Mouse (Mus musculus): Measurements from ENCODE around the gene Krt78. TPM values are rescaled to one million over a fixed set of nuclear protein-coding genes. Genes with fewer than 3 reads are reported as not detected.
"Not testable (repeated sequence)": the region's sequence is repeated elsewhere in the genome, so short reads cannot be mapped to it uniquely, and the experiment has no call there.

Gene Krt78
- not detected for polyA plus RNA-seq (2017; shearing (Covaris generic))

DNA sequence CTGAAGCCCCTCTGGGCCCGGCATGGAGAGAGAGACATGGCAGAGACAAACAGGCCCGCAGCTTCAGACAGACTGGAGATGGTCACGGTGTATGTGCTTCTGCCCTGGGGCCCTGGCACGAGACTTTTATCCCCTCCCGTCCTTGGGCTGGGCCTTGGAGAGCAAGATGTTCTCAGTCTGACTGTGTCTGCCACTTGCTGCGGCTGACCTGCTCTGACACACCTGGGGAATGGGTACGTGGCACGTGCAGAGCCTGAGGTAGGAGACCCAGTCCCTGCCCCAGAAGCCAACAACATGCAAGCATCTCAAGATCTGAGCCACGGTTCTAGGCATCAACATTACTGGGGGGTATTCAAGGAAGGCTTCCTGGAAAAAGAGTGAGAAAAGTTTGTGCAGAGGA is at the start of gene Krt78:
TSS of gene Krt78 (minus strand) at position 101 of the 400 bp plus-strand sequence.
- no peak for ATAC-seq

DNA sequence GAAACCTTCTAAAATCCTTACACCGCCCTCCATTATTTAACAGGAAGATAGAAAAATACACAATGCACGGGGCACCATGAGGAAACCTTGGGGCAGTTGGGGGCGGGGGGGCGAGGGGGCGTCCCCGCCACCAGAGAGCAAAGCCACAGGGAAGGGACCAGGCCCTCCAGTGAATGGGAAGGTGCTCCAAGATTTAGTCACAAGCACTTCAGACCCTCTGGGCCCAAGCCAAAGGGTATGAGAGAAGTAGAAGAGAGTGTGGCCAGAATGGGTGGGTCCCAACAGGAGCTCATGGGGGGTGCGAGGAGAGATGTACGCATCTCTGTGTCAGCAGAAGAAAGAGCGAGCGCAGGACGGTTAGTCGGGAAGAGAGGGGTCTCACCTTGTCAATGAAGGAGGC is 49.4 kb upstream of the Krt78 start:
- ATAC-seq, result no peak

DNA sequence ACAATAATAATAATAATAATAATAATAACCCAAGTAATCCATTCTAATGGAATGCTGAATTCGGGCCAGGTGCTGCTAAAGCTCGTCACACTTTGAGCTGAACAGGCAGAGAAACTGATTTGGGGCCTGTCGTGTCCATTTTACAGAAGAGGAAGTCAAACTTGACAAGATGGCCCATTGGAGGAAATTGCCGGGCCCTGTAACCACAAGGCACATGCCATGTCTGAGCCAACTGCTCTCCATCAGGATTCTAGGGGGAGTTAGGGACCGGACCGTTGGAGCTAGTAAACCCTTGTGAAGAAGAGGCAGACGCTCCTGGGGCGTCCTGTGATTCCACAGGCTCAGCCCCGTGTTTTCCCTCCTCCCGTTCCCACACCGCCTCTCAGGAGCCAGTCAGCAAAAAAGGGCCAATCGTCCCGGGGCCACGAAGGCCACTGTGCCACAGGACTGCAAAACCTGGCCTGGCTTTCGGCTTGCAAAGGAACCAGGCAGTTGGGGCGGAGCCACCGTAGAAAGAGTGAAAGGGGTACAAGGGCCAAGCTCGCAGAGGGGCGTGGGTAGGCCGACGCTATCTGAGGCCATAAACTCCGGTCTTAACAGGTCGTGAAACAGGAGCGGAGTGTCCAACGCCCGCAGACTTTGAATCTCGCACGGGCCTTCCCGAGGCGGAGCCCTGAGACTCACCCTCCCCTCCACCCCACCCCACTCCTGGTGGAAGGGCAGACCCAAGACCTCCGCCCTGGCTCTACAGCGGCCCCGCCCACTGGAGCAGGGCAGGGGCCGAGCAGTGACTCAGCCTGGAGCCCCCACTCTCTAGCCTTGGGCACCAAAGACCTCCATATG is 48.8 kb upstream of the Krt78 start:
- no peak for ATAC-seq

DNA sequence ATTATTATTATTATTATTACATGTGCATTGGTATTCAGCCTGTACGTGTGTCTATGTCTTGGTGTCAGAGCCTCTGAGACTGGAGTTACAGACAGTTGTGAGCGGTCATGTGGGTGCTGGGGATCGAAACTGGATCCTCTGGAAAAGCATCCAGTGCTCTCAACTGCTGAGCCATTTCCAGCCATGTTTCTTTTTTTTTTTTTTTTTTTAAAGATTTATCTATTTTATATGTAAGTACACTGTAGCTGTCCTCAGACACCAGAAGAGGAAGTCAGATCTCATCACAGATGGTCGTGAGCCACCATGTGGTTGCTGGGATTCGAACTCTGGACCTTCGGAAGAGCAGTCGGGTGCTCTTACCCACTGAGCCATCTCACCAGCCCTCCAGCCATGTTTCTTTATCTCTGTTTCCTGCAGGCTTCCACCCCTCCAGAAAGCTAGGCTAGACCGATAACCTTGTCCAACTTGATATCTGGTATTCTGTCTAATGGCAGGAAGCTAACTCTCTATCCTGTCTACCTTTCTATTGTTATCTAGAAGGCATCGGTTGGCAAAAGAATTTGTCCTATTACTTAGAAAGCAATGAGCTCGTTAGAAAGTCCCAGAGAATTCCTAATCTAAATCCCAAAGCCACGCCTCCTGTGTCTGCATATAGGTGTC is 45.7 kb upstream of the Krt78 start:
- ATAC-seq, result no peak

DNA sequence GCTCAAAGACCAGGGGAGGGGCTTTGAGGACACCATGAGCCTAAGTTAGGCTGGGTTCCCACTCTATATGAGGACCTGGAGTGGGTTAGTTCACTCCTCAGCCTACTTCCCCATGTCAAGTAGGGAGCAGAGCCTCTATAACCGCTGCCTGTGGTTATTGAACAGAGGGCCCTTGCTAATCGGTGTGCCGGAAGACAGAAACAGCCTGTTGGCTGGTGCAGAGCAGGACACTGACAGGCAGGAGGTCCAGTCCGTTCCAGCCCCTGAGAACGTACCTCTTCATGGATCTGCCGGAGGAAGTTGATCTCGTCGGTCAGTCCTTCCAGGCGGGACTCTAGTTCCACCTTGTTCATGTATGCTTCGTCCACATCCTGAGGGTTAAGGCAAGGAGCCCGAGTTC is 45.1 kb upstream of the Krt78 start:
- ATAC-seq, result no peak

DNA sequence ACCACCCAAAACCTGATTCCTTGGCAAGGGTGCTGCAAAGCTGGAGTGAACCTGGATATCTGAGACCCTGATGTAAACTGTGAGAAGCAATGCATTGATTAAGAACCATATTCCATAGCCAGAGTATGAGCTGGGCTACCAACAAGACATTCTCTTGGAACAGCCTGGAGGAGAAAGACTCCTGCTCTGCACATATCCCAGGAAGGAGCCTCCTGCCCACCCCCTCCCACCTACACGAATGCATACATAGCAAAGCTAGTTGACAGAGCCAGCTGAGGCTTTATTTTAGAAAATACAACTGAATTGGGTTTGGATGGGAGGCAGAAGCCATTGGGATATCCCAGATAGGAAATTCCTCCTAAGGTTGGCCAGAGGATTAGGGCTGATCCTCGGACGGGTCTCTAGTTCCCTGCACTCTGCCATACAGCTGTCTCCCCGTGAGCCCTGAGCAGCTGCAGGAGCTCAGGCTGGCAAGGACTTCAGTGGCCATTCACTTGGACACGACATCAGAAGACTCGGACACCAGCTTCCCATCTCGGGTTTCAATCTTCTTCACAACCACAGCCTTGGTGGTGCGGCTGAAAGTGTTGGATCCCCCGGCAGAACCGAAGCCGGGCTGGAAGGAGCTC is 42.5 kb upstream of the Krt78 start:
- not testable (repeated sequence) for ATAC-seq

DNA sequence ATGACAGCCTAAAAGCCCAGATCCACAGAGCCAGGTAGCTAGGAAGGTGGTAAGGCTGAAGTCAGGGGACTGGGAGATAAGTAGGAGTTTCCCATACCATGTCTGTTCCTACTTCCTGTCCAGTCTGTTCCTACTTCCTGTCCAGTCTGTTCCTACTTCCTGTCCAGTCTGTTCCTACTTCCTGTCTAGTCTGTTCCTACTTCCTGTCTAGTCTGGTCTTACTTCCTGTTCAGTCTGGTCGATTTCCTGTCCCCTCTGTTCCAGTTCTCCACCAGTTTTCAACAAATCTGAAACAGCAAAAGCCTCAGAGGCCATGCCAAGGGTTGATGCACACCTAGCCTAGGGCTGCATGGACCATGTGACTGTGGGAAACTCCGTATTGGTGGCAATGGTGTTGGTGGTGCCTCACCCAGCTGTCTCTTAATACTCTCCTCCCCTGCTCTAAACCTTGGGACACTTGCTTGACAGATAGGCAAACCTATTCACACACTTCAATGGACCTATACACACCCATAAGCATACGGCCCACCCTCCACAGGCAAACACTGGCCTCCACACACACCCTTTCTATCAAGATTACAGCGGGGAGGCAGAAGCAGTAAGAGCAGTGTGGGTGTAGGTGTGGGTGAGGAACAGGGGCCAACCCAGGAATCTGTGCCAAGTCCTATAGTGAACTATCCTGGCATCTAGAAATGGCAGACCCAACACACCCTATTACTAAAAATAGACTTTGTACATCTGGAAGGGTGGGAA is 41.6 kb upstream of the Krt78 start:
- ATAC-seq, result no peak

DNA sequence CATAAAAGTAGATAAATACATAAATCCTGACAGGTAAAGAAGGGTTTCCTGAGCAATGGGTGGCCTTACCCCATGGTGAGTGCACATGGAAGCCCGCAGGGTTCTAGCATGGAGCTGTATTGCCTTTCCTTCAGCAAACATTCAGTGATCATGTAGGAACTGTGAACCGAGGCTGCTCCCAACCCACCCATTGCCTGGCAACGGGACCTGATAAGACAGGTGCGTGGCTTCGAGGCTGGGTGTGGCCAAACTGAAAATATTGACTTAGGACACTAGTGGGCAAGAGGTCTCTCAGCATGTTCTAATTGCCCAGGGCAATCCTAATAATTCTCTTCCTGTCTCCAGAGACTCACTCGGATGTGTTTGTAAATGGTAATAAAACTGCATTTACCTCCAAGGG is 40.3 kb upstream of the Krt78 start:
- no peak for ATAC-seq

DNA sequence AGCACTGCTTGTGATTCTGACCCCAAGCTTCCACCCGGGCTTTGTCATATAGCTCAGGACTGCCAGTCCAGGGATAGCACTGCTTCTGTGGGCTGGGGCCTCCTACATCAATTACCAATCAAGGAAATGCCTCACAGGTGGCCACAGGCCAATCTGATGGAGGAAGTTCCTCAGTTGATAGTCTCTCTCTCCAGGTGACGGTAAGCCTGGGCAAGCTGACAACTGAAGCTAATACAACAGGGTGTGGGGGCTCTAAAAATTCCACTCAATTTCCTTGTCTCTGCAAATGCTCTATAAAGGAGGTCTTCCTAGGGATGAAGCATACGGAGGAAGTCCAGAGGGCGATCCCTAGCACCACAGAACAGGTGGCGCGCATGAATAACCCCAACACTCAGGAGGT is 36.9 kb upstream of the Krt78 start:
- no peak for ATAC-seq

DNA sequence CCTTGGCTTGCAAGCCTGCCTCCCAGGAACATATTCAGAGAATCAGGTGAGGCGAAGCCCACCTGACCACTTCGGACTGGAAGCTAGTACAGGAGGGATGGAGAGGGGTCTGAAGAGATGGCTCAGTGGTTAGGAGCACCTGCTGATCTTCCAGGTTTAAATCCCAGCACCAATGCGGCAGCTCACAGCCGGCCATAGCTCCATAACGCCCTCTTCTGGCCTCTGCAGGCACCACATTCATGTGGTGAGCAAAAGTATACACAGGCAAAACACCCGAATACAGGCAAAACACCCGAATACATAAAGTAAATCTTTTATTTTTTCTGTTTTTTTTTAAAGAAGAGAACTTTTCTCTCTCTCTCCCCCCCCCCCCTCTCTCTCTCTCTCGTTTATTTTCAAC is 34.6 kb upstream of the Krt78 start:
- ATAC-seq, result no peak

DNA sequence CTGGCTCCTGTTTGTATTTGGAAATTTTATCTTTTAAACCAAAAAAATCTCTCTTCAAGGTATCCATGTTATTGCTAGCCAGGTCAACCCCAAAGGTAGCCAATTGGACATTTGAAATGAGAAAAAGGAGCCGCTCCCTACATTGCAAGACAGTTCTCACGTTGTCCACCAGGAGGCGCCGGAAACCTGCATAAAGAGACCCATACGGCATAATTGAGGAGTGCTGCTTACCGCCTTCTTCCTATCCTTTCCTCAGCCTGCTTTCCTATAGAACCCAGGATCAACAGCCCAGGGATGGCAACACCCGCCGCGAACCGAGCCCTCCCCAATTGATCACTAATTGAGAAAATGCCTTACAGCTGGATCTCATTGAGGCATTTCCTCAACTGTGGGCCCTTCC is 34.0 kb upstream of the Krt78 start:
- ATAC-seq, result peak; percentile 50

DNA sequence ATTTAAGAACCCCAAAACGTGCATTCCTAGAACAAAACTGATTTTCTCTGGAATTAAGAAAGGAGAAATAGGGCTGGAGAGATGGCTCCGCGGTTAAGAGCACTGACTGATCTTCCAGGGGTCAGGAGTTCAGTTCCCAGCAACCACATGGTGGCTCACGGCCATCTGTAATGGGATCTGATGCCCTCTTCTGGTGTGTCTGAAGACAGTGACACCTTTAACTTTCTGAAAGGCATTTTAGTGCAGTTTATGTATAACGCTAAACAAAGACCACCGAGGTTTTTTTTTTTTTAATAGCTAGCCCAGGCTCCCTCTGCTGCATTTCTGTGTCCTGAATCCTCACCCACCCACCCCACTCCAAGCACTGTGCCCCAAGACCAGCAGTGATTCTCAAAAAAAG is 30.7 kb upstream of the Krt78 start:
- ATAC-seq, result no peak

DNA sequence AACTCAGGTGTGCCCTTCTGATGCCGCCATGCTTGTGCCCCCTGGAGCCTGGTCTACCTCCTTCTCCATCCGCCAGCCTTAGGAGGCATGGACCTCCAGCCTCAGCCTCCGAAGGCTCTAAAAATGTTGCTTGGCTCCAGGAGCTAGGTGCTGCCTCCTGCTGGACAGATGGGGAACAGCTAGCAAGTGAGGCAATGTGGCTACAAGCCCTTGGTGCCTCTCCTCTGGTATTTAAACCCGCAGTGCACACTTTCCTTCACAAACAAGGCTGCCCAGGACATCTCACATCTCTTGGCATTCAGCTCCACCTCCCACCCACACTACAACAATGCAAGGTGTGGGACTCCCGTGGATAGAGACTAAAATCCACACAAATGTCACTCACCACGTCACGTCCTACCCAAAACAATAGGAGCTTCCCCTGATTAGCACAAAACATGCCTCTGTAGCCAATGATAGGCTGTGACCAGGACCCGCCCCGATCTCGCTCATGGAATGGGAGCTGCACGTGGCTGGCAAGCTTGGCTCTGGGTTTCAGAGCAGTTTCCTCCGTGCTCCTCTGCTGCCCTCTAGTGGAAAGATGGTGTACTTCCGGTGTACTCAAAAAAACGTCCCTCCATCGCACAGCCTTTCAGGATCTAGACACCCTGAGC is 30.0 kb upstream of the Krt78 start:
- ATAC-seq, result peak; percentile 74

DNA sequence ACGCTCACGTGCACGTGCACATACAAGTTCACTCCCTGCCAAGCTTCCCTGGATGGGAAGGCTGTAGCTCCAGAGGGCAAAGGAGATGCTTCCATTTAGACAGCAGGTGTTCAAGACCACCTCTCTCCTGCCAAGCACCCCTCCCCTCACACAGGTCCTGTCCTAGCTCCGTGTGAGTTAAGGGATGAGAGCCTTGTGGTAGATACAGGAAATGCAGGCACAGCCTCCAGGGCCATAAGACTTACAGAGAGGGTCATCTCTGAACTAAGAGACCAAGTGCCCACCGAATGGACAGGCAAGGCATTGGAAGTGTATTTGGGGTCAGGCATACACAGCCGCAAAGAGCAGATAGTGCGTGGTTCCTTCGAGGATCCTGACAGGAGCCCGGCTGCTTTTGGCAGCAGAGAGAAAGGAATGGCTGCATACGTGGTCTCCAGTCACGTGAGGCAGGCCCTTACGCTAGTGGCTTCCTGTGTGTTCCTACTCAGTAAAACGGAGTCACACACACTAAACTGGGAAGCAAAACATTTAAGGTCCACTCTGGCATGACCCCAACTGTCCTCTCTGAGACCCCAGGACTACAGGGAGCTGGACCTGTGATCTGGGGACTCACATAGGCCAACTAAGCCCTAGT is 29.3 kb upstream of the Krt78 start:
- ATAC-seq, result no peak

DNA sequence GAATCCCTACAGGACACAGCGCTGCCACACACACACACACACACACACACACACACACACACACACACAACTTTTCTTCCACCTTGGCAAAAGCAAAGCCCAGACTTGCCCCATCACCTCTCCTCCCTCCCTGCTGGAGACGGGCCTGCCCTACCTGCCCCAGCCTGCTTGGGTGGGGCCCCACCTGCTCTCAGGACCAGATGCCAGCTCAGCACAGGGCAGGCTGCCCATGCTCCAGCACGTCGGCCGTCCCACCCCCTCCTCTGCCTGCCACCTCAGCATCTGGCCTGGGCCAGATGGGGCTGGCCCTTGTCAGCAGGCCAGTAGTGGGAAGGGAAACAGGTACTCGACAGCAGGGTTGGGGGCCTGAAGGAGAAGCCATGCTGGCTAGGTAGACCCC is 26.8 kb upstream of the Krt78 start:
- no peak for ATAC-seq

DNA sequence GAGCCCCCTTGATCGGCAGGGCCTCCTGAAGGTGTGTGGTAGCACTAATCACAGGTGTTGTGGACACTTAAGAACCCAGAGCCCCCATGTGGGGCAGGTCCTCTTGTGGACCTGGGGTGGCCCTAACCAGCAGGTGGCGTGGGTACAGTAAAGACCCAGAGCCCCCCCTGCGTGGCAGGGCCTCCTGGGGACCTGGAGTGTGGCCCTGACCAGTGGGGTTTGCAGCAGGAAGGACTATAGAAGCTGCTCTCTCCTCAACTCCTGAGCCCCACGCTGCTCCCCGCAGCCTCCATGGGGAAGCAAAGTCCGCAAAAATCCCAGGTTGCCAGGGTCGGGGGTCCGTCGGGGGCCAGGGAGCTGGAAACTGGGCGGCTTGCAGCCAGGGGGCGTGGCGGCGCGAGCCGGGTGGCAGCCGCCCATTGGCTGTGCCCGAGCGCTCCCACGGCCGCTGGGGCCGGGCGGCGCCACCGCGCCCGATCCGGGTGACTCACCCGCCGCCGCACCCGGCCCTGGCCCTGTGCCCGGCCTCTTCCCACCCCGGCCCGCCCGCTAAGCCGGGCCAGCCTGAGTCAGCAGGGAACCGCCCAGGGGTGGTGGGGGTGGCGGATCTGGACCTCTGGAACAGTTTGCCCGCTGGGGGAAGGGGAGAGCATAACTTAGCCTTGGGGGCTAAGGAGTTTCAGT is 23.1 kb upstream of the Krt78 start:
- peak; percentile 67 for ATAC-seq

DNA sequence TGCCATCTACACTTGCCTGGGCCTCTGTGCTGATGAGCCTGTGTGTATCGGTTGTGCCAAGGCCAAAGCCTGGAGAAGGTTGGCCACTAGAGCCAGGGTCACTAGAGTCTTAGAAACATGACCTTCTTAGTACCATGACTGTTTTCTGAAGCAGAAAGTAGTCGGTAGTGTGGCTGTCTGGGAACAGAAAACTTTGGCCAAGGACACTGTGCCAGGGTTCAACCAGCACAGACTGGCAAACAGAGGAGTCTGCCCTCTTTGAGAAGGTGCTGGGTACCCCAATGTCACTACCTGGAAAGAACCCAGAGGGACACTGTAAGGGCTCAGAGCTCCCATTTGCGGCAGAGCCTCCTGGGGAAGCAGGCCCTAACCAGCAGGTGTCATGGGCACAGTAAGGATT is 22.6 kb upstream of the Krt78 start:
- ATAC-seq, result no peak

DNA sequence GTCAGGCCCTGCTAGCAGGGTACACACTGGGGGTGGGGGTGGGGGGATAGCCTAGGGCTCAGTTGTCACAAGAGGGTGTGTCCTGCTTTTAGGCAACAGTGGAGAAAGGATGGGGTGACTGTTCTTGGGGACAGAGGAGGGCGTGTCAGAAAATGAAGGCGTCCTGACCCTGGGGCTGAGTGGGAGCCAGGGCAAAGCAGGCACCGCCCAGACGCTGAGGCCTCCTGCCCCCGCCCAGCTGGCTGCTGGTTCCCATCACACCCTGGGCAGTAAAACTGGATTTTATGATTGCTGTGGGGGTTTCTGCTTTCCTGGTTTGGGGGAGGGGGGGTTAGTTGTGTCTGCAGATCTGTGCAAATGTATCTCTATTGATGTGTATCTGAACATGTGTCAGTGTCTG is 21.9 kb upstream of the Krt78 start:
- no peak for ATAC-seq

DNA sequence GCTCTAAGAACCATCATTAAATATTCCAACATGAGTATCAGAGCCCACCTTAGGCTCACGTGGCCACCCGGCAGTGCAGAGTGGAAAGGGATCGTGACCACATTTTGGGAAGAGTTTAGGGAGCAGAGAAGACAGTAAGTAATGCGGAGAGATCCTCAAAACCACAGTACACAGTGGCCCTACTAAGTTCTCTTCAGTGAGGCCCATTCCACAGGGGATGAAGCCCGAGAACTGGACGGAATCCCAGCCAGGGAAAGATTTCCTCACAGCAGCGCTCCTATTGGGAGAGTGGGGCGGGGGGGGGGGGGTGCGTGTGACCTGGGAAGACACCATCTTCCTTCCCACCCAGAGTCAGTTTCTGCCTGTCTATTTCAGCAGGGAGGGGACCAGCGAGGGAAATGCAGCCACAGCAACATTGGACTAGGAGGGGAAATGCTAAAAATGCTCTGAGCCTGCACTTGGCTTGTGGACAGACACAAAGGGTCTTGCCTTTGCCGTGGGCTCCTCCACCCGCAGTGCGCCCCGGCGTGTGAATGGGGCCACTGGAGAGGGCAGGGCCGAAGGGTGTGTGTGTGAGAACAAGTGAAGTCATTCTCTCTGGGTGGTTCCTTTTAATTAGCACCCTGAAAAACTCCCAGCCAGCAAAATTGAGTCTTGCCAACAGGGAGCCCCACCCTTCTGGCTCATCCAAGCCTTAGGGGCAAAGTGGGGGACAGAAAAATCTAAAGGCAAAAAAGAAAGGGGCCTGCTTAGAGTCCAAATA is 20.2 kb upstream of the Krt78 start:
- ATAC-seq, result no peak

DNA sequence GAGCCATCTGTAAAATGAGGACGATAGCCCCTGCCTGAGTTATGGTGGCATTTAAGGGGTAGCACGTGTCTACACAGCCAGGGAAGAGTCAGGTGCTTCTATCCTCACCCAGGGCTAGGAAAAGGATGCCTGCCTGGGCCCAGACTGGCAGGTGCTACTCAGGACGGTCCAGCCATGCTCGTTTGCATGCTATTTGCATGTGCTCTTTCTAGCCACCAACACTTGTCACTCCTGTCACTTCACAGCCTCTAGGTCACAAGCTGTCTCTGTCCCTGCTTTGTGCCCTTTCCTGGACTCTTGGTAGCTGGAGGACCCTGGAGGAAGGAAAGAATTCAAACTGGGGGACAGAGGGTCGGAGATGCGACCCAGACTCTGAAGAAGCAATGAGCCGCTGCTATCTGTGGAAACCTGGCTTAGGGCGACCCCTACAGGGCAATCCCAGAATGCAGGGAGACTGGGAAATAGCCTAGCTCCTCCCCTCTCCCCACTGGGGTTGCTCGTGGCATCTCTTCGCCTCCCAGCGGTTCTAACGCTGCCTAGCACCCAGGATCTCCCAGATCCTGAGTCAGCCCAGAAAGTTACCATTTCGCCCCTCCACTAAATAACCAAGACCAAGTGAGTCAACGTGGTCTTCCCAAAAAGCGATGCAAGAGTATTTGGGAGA is 19.5 kb upstream of the Krt78 start:
- ATAC-seq, result peak; percentile 68
